Mouse (Mus musculus): ENCODE data around the gene Gm17651. TPM values are rescaled to one million over a fixed set of nuclear protein-coding genes. Genes with fewer than 3 reads are reported as not detected.

Gm17651 gene
- polyA plus RNA-seq, 1 experiment from 2014 or later = not detected

DNA sequence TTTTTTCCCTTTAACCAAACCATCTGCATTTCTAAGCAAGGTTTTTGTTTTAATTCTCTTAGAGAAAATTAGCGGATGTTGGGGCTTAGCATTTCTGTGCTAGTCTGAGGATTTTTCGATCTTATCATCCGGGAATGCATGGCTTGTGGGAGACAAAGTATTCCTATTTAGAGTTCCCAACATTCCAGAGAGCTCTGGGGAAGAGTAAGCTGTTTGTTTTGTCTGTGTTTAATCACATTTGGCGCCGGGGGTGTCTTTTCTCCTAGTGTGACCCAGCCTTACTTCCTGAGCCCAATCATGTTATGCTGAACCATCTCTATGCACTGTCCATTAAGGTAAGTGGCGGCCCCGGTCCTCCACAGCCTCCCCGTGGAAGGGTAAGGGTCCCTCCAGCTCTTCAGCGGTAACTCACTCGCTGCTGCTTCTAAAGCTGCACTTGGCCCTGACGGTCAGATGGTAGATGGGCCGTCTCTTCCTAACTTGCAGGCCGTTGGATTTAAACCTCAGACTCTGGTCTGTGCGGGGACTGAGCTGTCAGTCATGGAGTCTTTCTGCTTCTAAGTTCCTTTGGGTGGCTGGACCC lies 7.3 kb downstream of the Gm17651 start:
- TF ChIP-seq EP300 (IDR thresholded peaks at IDR 0.05; ENCODE audit: low read depth) (no peak), CTCF (IDR thresholded peaks at IDR 0.05; ENCODE audit: low read depth) (no peak)
- DNase-seq = no peak
- Histone ChIP-seq H3K4me2 (ENCODE audit: low read depth, low read length) (no peak overlapping the region), H3K36me3 (replicated peaks; ENCODE audit: insufficient read depth, low read length) (peaks cover 19% of the 10 kb centered on the region), H3K9me3 (ENCODE audit: low read length) (no peaks in the 10 kb centered on the region), H3K27ac (ENCODE audit: low read depth) (no peak overlapping the region), H3K9ac (replicated peaks) (no peak overlapping the region), H3K27me3 (ENCODE audit: insufficient read depth, low read length) (no peaks in the 10 kb centered on the region), H3K4me1 (ENCODE audit: insufficient read depth) (no peaks in the 10 kb centered on the region), H3K4me3 (ENCODE audit: low read depth, low read length) (no peak overlapping the region)
- 72% methylated on average over 14 of the region's 14 CpGs for WGBS (ENCODE audit: insufficient replicate concordance)
- ATAC-seq = no peak

DNA sequence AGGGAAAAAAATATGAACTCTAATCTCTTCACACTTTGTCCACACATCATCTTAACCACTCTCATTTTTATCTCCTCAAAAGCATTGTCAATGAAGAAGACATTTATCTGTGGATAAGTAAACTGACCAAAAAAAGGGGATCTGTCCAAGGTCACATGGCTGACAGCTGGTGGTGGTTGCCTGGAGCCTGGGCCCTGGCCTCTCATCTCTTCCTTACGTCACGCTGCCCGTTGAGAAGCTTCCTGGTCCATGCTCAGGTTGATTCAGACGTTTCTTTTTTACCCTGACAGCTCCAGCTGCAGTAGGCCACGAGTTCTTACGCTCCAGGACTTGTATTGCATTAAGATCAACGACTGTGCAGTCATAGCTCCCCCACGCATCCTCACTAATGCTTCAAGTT lies 8.3 kb downstream of the Gm17651 start:
- no peaks in the 10 kb centered on the region for H3K9me3 ChIP-seq (ENCODE audit: low read length)
- H3K4me1 ChIP-seq (ENCODE audit: insufficient read depth) = no peaks in the 10 kb centered on the region
- H3K27ac ChIP-seq (ENCODE audit: low read depth) = no peak overlapping the region
- H3K4me3 ChIP-seq (ENCODE audit: low read depth, low read length) = no peak overlapping the region
- H3K9ac ChIP-seq (replicated peaks) = no peak overlapping the region
- DNase-seq (no peak), ATAC-seq (no peak)
- no peaks in the 10 kb centered on the region for H3K27me3 ChIP-seq (ENCODE audit: insufficient read depth, low read length)
- WGBS (ENCODE audit: insufficient replicate concordance) = 51% methylated on average over 8 of the region's 8 CpGs
- H3K36me3 ChIP-seq (replicated peaks; ENCODE audit: insufficient read depth, low read length) = peaks cover 19% of the 10 kb centered on the region
- no peak overlapping the region for H3K4me2 ChIP-seq (ENCODE audit: low read depth, low read length)
- TF ChIP-seq EP300 (IDR thresholded peaks at IDR 0.05; ENCODE audit: low read depth) = no peak
- TF ChIP-seq CTCF (IDR thresholded peaks at IDR 0.05; ENCODE audit: low read depth) = no peak

DNA sequence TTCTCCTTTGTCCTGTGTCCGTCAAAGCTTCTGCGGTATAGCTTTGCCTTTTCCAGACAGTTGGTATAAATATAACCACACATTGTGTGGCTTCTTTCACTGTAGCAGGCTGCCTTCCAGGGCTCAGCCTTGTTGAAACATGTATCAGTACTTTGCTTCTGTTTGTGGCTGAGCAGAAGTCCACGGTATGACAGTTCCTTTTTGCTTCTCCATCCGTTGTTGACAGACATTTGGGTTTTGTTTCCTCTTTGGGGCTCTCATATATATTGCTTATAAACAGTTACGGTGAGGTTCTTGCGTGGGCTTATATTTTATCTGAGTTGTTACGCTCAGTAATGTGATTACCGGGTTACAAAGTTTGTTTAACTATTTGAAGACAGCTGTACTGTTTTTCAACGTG lies 9.0 kb downstream of the Gm17651 start:
- TF ChIP-seq CTCF (IDR thresholded peaks at IDR 0.05; ENCODE audit: low read depth) = no peak
- TF ChIP-seq EP300 (IDR thresholded peaks at IDR 0.05; ENCODE audit: low read depth) = no peak
- Histone ChIP-seq H3K27ac (ENCODE audit: low read depth) (no peak overlapping the region), H3K9me3 (ENCODE audit: low read length) (no peaks in the 10 kb centered on the region), H3K4me3 (ENCODE audit: low read depth, low read length) (no peak overlapping the region), H3K4me2 (ENCODE audit: low read depth, low read length) (no peak overlapping the region), H3K9ac (replicated peaks) (no peak overlapping the region), H3K4me1 (ENCODE audit: insufficient read depth) (0 out of 2 replicates have a peak, but pooled peaks cover under 1% of the 10 kb centered on the region), H3K36me3 (replicated peaks; ENCODE audit: insufficient read depth, low read length) (peaks cover 19% of the 10 kb centered on the region), H3K27me3 (ENCODE audit: insufficient read depth, low read length) (no peaks in the 10 kb centered on the region)
- DNase-seq = no peak
- no peak for ATAC-seq
- WGBS (ENCODE audit: insufficient replicate concordance) = 51% methylated on average over 9 of the region's 9 CpGs

DNA sequence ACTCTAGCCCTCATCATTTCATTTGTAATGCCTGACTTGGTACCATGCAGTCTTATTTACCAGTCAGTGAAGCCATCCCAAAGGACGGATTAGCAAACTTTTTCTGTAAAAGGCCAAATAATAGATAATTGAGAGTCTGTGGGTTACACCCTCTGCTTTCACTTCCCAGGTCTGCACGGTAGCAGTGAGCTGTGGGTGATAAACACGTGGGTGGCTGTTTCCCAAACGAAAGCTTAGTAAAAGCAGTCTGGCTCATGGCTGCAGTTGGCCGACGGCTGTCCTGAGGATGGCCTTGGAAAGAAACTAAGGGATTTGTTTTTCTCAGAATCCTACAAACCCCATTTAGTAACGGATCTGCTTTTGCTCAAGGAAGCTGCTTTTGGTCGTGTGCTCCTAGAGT lies 13.3 kb downstream of the Gm17651 start:
- WGBS (ENCODE audit: insufficient replicate concordance) = 57% methylated on average over 8 of the region's 8 CpGs
- H3K4me3 ChIP-seq (ENCODE audit: low read depth, low read length) = no peak overlapping the region
- peaks cover 15% of the 10 kb centered on the region for H3K4me1 ChIP-seq (ENCODE audit: insufficient read depth)
- no peak for ATAC-seq
- H3K4me2 ChIP-seq (ENCODE audit: low read depth, low read length) = no peak overlapping the region
- H3K27me3 ChIP-seq (ENCODE audit: insufficient read depth, low read length) = no peaks in the 10 kb centered on the region
- TF ChIP-seq CTCF (IDR thresholded peaks at IDR 0.05; ENCODE audit: low read depth) (no peak), EP300 (IDR thresholded peaks at IDR 0.05; ENCODE audit: low read depth) (no peak)
- peaks cover 19% of the 10 kb centered on the region for H3K36me3 ChIP-seq (replicated peaks; ENCODE audit: insufficient read depth, low read length)
- 0 out of 2 replicates have a peak overlapping the region, but pooled peaks have one; percentile 16 for H3K27ac ChIP-seq (ENCODE audit: low read depth)
- DNase-seq = no peak
- H3K9ac ChIP-seq (replicated peaks) = no peak overlapping the region
- H3K9me3 ChIP-seq (ENCODE audit: low read length) = no peaks in the 10 kb centered on the region

DNA sequence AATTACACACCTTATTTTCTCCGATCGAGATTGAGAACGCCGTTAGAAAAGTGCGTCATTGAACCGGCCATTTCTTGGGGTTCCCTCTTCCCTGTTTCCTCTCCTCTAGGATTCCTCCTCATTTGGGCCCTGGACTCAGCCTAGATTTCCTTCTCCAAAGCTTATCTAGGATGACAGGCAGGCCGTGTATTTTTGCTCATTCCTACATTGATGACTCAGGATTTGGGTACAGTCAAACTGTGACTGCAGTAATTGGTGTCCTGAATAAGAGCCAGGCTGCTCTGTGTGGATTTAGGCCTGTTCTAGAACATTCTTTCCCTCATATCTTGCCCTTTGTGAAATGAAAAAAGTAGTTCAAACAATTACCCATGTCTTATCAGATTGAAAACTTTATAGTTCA lies 14.7 kb downstream of the Gm17651 start:
- no peak overlapping the region for H3K9ac ChIP-seq (replicated peaks)
- no peak overlapping the region for H3K4me3 ChIP-seq (ENCODE audit: low read depth, low read length)
- no peaks in the 10 kb centered on the region for H3K9me3 ChIP-seq (ENCODE audit: low read length)
- peaks cover 15% of the 10 kb centered on the region for H3K4me1 ChIP-seq (ENCODE audit: insufficient read depth)
- no peak overlapping the region for H3K27ac ChIP-seq (ENCODE audit: low read depth)
- TF ChIP-seq CTCF (IDR thresholded peaks at IDR 0.05; ENCODE audit: low read depth) (no peak), EP300 (IDR thresholded peaks at IDR 0.05; ENCODE audit: low read depth) (no peak)
- 82% methylated on average over 7 of the region's 7 CpGs for WGBS (ENCODE audit: insufficient replicate concordance)
- no peaks in the 10 kb centered on the region for H3K27me3 ChIP-seq (ENCODE audit: insufficient read depth, low read length)
- no peak overlapping the region for H3K4me2 ChIP-seq (ENCODE audit: low read depth, low read length)
- no peak for ATAC-seq
- no peak for DNase-seq
- peaks cover 12% of the 10 kb centered on the region for H3K36me3 ChIP-seq (replicated peaks; ENCODE audit: insufficient read depth, low read length)

DNA sequence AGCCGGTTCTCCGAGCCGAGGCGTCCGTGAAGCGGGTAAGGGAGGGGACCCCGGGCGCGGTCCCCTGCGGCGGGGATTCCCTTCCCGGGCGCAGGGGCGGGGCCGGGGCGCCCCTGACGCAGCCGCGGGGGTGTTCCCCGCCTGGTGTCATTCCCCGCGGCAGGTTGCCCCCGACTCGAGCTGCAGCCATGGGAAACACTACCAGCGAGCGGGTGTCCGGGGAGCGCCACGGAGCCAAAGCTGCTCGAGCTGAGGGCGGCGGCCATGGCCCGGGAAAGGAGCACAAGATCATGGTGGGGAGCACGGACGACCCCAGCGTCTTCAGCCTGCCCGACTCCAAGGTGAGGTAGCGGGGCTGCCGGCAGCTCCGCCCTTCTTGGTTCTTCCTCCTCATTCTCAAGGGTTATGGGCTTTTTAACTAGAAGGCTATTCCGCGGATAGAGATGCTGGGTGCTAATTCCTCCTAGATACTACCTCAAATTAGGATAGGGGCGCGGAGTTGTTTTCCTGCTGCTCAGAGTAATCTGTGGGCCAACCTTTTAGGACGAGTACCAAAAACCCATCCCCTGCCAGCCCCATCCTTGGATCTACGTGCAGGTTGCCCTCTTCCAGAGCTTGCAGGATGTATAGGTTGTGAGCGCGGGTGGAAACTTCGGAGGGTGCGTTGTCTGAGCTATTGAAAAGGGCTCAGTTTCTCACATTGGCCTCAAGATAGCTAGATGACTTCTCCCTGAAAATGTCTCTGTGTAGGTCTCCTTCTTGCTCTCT lies 15.9 kb downstream of the Gm17651 start:
- DNase-seq (no peak), ATAC-seq (peak; percentile 63)
- no peaks in the 10 kb centered on the region for H3K9me3 ChIP-seq (ENCODE audit: low read length)
- peaks cover 15% of the 10 kb centered on the region for H3K4me1 ChIP-seq (ENCODE audit: insufficient read depth)
- peak overlapping the region; percentile 93 for H3K4me3 ChIP-seq (ENCODE audit: low read depth, low read length)
- peak overlapping the region; percentile 61 for H3K9ac ChIP-seq (replicated peaks)
- H3K4me2 ChIP-seq (ENCODE audit: low read depth, low read length) = peak overlapping the region; percentile 87
- H3K27me3 ChIP-seq (ENCODE audit: insufficient read depth, low read length) = no peaks in the 10 kb centered on the region
- H3K36me3 ChIP-seq (replicated peaks; ENCODE audit: insufficient read depth, low read length) = peaks cover 2% of the 10 kb centered on the region
- H3K27ac ChIP-seq (ENCODE audit: low read depth) = 0 out of 2 replicates have a peak overlapping the region, but pooled peaks have one; percentile 8
- 3% methylated on average over 32 of the region's 50 CpGs for WGBS (ENCODE audit: insufficient replicate concordance)
- TF ChIP-seq EP300 (IDR thresholded peaks at IDR 0.05; ENCODE audit: low read depth) (no peak), CTCF (IDR thresholded peaks at IDR 0.05; ENCODE audit: low read depth) (no peak)
